Mouse (Mus musculus): ENCODE measurements around the gene Arhgap23.

Gene Arhgap23

DNA sequence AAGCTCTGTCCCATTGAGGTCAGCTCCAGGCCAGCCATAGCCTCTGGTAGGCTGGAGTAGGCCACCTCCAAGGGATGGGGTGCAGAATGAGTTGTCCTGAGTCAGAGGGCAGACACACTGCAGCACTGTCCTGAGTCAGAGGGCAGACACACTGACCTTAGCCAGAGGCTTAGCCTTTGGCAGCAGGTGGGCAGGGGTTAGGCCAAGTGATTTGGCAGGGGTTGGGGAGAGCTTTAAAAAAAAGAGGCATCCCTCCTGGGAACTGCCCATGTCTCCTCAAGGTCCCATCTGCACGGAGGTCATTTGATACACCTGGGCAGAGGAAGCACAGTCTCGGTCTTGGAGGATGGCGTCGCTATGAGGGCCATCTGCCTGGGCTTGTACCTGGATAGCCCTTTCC is 48.7 kb downstream of the Arhgap23 start:
- no peak for DNase-seq (ENCODE audit: low read depth, low spot score)

DNA sequence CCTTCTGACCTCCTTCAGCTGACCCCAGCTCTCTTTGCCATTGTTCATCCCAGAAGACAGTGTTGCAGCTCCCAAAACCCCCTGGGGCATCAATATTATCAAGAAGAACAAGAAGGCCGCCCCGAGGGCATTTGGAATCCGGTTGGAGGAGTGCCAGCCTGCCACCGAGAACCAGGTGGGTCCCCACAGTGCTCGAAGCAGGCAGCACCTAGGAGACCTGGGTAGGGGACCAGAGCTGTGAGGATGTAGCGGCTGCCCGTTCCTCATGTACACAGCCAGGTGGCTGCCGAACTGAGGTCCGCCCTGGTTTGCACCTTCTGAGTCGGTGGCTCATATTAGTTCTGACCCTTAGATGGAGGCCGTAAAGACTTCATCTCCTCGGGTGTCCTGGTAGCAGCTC is 50.6 kb downstream of the Arhgap23 start:
- DNase-seq (ENCODE audit: low read depth, low spot score), result no peak

DNA sequence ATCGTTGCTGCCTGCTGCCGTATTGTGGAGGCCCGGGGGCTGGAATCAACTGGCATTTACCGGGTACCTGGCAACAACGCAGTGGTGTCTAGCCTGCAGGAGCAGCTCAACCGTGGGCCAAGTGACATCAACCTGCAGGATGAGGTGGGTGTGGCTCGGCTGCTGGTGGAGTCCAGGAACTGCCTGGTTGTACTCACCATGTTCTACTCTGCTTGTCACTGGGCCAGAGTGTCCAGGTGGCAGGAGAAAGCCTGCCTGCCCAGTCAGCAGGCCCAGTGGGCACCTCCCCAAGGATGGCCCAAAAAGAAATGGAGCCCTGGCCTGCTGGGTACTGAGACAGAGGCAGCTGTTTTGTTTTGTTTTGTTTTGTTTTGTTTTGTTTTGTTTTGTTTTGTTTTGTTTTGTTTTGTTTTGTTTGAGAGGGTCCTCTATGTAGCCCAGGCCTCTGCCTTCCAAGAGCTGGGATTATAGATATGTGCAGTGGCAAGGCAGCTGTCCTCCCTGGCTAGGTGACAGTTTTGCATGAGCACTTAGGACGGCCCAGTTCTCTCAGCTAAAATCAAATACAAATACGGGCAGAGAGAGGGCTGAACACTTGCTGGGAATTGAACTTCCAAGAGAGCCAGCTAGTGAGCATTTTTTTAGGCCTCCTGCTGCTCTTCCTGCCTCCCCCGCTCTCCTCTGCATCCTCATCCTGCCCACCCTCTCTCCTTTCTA is 51.3 kb downstream of the Arhgap23 start:
- DNase-seq (ENCODE audit: low read depth, low spot score), result no peak

DNA sequence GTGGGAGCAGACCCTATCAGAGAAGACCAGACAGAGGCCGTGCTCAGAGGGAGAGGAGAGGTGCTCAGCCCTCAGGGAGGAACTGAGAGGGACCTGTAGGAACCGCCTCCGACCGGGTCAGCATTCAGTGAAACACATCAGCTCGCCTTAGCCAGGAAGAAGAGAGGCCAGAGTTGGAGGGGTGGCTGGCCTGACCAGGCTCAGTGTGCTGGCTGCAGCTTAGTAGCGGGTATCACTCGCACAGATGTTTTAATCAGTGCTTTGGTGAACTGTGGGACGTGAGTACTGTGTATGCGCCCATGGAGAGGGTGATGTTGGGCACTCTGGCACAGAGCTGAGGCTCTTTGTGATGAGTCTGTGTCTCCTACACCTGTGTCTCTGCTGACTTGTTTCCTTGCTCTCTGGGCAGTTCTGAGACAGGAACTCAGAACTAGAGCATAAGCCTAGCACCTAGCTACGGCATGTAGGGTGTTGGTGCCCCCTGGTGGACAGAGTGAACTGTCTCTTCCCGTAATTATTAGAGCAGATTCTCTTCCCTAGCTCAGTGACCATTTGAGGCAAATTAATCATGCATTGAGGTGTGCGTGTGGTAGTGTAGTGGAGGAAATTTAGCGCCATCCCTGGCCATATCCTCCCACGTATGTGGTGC is 53.4 kb downstream of the Arhgap23 start:
- peak; percentile 79 for DNase-seq (ENCODE audit: low read depth, low spot score)

DNA sequence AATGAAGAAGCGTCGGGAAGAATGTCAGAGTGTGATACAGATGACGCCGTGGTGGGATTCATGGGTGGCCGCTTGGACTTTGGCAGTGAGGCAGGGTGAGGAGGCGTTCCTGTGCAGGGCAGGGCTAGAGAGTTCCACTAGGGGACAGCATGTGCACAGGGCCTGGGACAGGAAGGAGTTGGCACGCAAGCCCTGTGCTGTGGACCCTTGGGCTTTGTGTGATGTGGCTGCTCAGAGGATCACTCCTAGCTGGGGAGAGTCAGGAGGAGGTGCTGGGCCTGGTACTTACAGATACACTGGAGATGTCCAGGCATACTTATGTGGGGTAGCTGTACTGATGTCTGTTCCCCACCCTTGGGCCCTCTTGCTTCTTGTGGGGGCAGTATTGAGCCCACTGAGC is 54.5 kb downstream of the Arhgap23 start:
- no peak for DNase-seq (ENCODE audit: low read depth, low spot score)

DNA sequence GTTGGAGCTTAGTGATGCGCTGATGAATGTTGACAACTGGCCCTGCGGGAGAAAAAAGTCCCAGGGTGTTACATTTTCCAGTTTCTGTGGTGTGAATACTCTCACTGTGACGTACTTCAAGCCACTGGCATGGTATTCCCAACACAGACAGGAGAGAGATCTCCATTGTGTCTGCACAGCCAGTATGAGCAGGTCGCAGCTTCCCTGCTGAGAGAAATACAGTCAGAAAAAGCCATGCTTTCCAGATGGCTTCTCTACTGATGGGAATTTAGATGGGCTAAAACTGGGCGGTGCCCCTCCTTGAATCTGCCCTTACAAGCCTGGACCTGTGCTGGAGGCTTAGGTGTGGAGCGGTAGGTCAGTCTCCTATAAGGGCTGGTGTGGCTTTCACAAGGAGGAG is 55.9 kb downstream of the Arhgap23 start:
- no peak for DNase-seq (ENCODE audit: low read depth, low spot score)

DNA sequence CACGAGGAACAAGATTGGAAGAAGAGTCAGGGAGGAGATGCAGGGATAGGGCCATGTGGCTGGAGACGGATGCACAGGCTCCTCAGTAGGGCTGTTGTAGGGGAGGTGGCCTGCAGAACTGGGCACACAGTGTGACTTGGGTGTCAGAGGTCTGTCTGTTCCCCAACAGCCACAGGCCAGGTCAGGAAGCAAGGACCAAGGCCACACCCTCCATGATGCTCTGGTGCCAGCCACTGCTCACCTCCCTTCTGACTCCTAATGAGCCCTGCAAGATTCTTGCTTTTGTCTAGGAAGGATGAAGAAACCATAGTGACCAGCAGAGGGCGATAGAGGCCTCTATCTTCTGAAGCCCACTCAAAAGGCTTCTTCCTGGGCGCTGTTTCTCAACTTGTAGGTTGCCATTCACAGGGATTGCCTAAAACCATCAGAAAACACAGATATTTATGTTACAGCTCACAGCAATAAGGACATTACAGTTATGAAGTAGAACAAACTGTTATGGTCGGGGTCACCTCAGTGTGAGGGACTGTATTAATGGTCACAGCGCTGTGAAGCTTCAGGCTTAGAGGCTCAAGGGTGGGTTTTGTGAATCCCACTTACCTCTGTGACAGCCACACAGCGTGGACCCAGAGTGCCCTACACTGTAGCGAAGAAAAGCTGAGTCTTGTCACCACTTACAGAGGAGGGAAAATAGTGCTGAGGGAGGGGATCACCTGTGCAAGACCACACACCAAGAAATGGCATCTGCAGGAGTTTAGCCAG is 61.2 kb downstream of the Arhgap23 start:
- peak; percentile 40 for DNase-seq (ENCODE audit: low read depth, low spot score)

DNA sequence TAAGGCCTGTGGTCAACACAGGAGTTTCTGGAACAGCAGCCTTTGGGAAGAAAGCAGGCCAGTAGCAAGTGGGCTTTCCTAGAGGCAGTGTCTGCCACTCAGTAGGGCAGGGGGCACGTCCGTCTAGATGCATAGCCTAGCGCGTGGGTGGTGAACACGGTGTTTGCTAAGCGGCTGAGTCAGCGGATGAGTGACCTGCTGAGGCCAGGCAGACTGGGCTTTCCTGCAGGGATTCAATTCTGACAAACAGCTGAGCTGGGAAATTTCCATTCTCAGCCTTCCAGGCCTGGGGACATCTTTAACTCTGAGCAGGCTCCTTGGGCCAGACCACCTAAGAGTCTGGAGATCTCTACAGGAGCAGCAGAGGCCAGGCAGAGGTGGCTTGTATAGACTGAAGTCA is 62.1 kb downstream of the Arhgap23 start:
- DNase-seq (ENCODE audit: low read depth, low spot score), result no peak

DNA sequence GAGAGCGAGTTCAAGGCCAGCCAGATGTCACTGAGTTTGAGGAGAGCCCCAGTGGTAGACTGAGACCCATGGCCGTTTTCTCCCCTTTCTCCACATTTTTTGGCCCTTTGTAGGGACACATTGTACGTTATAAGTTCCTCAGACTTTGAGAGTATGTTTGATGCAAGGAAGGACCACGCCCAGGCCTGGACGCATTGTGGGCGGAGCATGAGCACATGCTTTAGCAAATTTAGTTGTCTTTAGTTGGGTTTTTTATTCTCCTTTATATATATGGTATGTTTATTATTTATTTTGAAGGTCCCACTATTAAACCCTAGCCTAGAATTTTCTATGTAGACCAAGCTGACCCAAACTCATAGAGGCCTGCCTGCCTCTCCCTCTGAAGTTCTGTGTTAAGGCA is 63.0 kb downstream of the Arhgap23 start:
- DNase-seq (ENCODE audit: low read depth, low spot score), result no peak

DNA sequence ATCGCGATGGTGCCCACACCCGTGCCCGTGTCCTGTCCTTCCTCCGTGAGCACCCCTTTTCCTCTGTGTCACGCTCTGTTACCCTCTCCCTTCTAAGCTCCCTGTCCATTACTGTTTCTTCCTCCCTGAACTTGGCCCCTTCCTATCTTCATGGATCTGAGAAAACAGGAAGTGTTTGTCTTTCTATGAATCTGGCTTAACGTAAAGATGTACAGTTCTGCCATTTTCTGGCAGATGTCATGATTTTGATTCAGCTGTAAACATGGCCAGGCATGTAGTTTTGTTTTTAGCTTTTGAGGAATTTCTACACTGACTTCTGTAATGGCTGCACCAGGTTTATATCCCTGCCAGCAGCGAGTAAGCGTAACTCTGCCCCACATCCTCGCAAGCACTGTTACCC is 63.8 kb downstream of the Arhgap23 start:
- DNase-seq (ENCODE audit: low read depth, low spot score), result no peak

DNA sequence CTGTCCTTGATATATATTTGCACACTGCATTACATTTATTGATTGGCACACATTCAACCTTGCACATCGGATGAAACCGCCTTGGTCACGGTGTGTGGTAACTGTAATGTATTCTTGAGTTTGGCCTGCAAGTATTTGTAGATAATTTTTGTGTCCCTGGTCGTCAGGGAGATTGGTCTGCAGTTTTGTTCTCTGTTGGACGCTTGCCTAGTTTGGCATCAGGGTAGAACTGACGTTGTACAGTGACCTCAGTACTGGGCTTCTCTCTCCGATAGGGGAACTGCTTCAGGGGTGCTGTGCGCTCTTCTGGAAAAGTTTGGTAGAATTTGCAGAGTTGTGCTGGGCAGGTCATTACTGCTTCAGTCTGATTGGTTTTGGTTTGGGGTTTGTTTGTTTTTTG is 64.5 kb downstream of the Arhgap23 start:
- DNase-seq (ENCODE audit: low read depth, low spot score), result no peak

DNA sequence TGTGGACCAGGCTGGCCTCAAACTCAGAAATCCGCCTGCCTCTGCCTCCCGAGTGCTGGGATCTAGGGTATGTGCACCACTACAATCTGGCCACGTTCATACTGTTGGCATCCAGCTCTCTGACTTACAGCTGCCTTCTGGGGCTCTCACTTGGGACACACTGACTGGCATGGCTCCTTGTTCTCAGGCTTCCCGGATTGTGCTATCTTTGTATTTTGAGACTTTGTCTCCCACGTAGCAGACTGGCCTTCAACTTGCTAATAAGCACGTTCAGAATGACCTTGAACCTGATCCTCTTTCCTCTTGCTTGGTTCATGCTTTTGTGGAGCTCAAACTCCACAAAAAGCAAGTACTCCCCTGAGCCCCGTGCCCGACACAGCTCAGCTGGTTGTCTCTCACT is 70.3 kb downstream of the Arhgap23 start:
- DNase-seq (ENCODE audit: low read depth, low spot score), result no peak

DNA sequence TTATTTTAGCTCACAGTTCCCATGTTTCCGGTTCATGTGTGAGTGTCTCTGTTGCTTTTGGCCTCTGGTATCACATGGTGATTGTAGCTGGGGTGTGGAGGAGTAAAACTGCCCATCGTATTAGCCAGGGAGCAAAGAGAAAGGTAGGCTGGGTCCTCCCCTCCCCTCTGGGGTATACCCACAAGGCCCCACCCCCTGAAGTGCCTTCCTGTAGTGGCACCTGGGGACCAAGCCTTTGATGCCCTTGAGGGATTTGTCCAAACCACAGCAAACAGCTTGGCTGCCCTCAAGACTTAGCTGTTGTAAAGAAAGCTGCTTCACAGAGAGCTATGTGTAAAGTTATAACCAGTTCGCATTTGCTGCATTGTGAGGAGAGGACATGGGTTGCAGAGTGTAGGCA is 72.3 kb downstream of the Arhgap23 start:
- DNase-seq (ENCODE audit: low read depth, low spot score), result no peak

DNA sequence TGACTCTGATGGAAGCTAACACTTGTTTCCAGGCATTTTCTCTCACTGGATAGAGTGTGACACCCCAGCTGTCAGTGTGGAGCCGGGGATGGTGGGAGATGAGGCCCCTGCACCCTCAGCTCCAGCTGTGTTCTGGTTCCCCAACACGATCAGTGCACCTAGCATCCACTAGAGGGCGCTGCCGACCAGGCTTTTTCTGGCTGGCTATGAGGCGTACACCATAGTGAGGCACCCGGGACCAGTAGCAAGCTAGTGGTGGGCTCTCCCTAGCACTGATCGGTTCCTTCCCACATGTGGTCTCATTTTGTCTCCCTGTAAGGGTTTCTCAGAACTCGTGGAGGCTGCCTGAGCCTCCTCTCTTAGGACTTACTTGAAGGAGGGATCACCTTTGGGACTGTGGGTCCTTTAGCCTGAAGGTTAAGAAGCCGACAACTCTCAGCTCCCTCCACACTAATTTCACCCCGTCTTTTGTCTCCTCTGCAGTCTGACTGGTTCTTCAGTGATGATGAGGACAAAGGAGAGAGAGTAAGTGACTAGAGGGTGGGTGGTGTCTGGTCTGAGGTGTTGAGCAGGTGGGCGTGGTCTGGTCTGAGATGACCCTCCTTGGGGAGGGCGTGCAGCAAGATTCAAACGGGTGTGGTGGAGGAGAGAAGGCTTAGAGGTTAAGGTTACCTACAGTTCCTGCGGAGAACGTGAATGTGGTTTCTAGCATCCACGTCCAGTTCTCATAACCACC is 74.4 kb downstream of the Arhgap23 start:
- DNase-seq (ENCODE audit: low read depth, low spot score), result peak; percentile 37

DNA sequence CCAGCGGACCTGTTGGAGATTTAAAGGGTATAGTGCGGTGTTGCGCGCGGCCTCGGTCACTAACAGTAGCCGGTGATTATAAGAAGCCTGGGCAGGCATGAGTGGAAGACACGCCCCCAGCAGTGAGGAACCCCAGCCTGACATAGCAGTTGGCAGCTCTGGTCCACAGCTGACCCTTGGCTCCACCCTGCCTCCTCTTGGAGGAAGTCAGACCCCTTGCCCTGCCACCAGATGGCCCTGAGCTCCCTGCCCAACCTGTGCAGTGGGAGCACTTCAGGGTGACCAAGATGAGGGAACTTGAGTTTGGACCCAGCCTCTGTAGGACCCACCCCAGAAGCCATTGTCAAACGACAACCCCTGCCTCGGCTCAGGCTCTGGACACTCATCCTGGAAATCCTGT is 76.3 kb downstream of the Arhgap23 start:
- no peak for DNase-seq (ENCODE audit: low read depth, low spot score)

DNA sequence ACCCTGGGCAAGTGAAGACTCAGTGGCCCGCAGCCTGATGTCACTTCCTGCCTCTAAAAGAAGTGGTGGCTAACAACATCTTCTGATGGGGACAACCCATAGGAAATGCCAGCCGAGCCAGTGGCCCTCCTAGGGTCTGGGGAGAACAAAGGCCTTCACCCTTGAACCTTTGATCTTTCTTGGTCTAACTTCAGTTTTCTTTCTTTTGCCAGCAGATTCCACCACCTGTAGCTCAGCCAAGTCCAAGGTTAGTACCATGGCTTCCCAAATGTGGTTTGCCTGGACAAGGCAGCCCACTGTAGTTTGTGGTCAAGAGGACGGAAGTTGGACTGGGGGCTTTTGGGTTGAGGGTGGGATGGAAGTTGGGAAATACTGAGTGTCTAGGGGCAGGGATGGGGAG is 77.5 kb downstream of the Arhgap23 start:
- DNase-seq (ENCODE audit: low read depth, low spot score), result no peak

DNA sequence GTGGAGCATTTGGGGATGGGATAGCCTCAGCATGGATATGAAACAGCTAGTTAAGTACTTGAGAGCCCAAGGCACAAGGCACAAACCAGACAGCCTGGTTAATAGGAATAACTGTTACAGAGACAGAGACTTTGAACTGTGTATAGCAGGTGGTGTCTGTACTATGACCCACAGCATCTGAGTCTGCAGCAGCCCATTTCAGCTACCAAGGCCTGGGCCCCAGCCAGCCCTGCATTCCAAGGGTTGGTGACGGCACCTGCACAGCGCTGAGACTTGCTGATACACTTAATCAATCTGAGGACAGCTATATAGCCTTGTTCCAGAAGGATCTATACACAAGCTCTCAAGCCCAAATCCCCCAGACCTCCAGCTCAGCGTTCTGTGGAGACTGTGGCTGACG is 82.2 kb downstream of the Arhgap23 start:
- no peak for DNase-seq (ENCODE audit: low read depth, low spot score)

DNA sequence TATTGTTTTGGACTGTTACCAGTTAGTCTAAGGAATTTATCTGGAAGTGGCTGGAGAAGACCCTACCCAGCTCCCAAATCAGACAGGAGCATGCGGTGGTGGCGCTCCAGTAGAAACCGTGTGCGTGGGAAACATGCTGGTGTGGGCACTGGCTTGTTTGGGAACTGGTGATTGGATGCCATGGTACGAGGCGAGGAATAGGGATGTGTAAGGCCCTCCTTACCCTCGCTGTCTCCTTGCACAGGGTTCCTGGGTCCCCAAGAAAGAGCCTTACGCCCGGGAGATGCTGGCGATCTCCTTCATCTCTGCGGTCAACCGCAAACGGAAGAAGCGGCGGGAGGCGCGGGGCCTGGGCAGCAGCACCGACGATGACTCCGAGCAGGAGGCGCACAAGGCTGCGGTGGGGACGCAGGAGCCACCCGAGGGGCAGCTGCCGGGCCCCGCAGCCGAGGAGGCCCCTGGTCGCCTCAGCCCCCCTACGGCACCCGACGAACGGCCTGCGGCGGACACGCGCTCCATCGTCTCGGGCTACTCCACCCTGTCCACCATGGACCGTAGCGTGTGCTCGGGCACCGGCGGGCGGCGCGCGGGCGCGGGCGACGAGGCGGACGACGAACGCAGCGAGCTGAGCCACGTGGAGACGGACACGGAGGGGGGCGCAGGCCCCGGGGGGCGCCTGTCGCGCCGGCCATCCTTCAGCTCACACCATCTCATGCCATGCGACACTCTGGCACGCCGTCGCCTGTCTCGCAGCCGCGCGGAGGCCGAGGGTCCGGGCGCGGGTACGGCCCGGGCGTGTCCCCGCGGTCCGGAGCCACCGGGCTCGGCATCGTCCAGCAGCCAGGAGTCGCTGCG is 84.8 kb downstream of the Arhgap23 start, which contains the start of gene 4933428G20Rik:
Gene 4933428G20Rik (minus strand): TSS at position 476 of the 855 bp plus-strand sequence.
- DNase-seq (ENCODE audit: low read depth, low spot score), result no peak

DNA sequence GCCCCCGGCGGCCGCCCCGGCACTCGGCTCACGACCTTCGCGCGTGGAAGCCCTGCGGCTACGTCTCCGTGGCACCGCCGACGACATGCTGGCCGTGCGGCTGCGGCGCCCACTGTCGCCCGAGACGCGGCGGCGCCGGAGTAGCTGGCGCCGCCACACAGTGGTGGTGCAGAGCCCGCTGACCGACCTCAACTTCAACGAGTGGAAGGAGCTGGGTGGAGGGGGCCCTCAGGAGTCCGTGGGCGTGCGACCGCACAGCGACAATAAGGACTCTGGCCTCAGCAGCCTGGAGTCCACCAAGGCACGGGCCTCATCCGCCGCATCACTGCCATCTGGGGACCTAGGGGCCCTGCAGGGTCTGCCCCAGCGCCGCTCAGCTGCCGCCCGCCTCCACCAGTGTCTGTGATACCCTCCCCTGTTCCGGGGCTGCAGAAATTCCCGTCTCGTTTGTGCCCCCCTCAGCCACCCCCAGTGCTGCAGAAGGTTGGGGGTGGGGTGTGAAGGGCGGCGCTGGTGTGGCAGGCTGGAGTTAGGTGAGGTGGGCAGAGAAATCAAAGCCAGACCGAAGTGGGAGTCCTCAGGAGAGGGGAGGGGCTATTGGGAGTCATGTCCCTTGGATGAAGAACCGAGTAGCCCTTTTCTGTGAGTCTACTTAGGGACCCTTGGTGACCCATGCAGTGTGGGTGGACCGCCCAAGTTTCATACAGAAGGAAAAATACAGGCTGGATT is 85.6 kb downstream of the Arhgap23 start:
- DNase-seq (ENCODE audit: low read depth, low spot score), result no peak

DNA sequence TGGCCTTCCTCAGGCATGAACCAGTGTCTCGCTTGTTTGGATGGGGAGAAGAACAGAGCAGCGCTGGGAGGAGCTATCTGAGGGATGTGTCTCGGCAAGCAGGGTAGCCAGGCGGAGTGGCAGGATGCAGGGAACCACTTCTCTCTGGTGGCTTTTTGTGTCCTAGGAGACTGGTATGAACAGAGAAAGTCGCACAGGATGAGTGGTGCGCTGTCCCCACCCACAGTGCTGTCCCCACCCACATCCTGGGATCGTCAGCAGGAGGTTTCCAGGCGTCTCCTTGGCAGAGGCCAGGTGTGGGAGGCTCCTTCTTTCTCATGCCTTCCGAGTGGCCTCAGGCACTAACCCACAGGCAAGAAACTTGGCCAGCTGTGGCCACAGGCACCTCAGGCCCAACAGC is 87.0 kb downstream of the Arhgap23 start:
- DNase-seq (ENCODE audit: low read depth, low spot score), result no peak
